Mouse (Mus musculus): Measurements from ENCODE around the gene Cntrl. TPM values are rescaled to one million over a fixed set of nuclear protein-coding genes. Genes with fewer than 3 reads are reported as not detected.

The Cntrl gene
- total and polyA plus RNA-seq, 3 experiments = 13.7 to 93.5 (median 70.5) TPM

DNA sequence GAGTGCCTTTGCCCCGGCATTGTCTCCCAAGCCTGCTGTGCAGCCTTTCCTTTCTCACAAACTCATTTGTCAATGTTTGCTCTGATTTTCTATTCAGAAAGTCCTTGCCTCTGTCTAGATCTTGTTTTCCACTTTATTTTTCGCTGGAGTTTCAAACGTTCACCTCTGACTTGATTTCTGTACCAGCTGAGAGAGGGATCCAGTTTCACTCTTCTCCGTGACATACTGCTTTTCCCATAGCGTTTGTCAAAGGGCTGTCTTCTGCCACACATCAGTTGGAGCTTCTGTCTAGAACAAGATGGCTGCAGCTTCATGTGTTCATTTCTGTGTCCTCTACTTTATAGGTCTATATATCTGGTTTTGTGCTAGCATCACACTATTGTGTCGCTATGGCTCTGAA, 30.1 kb upstream of the Cntrl start:
- no peaks in the 10 kb centered on the region for H3K4me1 ChIP-seq (ENCODE audit: insufficient read depth, low read depth, low read length)
- TF ChIP-seq GATA1 (IDR thresholded peaks at IDR 0.05; ENCODE audit: borderline replicate concordance, low read length) = no peak
- TF ChIP-seq GATA2 (IDR thresholded peaks at IDR 0.05; ENCODE audit: borderline replicate concordance, low read depth, low read length) = no peak
- no peak for TF ChIP-seq TAL1 (conservative IDR thresholded peaks at IDR 0.05; ENCODE audit: low read depth, low read length)
- no peak for TF ChIP-seq CTCF (IDR thresholded peaks at IDR 0.05; ENCODE audit: low read depth, low read length)
- TF ChIP-seq POLR2AphosphoS5 (IDR thresholded peaks at IDR 0.05; ENCODE audit: insufficient replicate concordance, low read depth, low read length) = no peak
- no peaks in the 10 kb centered on the region for H3K9me3 ChIP-seq (replicated peaks)
- H3K4me3 ChIP-seq (ENCODE audit: low read depth, low read length) = no peak overlapping the region
- no peak for DNase-seq (ENCODE audit: low spot score)
- no peaks in the 10 kb centered on the region for H3K36me3 ChIP-seq (replicated peaks)
- peaks cover 9% of the 10 kb centered on the region for H3K27me3 ChIP-seq (ENCODE audit: insufficient read depth, low read length)
- no peak for ATAC-seq (ENCODE audit: extremely low read depth, insufficient number of reproducible peaks, low FRiP score, poor library complexity, severe bottlenecking)

DNA sequence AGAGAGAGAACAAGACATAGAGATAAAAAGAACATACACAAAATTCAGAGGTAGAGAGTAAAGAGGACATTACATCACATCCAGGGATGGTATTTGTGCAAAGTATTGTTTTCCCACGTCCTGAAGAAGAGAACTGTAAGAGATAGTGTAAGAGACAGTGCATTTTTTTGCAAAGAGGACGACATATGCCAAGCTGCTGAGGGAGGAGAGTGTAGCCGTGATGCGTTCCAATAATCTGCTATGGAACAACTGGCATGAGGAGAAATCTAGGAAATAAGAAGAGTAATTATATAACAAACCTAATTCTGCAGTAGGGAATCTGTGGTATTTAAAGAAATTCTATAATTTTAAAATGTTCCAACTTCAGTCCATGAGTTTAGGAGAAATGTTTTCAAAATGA, 21.9 kb upstream of the Cntrl start:
- Histone ChIP-seq H3K4me1 (ENCODE audit: insufficient read depth, low read depth, low read length) (no peaks in the 10 kb centered on the region), H3K27me3 (ENCODE audit: insufficient read depth, low read length) (peaks cover 6% of the 10 kb centered on the region), H3K36me3 (replicated peaks) (no peaks in the 10 kb centered on the region), H3K4me3 (ENCODE audit: low read depth, low read length) (no peak overlapping the region), H3K9me3 (replicated peaks) (no peaks in the 10 kb centered on the region)
- ATAC-seq (ENCODE audit: extremely low read depth, insufficient number of reproducible peaks, low FRiP score, poor library complexity, severe bottlenecking) = no peak
- no peak for DNase-seq (ENCODE audit: low spot score)
- TF ChIP-seq POLR2AphosphoS5 (IDR thresholded peaks at IDR 0.05; ENCODE audit: insufficient replicate concordance, low read depth, low read length) (no peak), GATA2 (IDR thresholded peaks at IDR 0.05; ENCODE audit: borderline replicate concordance, low read depth, low read length) (no peak), GATA1 (IDR thresholded peaks at IDR 0.05; ENCODE audit: borderline replicate concordance, low read length) (no peak), CTCF (IDR thresholded peaks at IDR 0.05; ENCODE audit: low read depth, low read length) (no peak)

DNA sequence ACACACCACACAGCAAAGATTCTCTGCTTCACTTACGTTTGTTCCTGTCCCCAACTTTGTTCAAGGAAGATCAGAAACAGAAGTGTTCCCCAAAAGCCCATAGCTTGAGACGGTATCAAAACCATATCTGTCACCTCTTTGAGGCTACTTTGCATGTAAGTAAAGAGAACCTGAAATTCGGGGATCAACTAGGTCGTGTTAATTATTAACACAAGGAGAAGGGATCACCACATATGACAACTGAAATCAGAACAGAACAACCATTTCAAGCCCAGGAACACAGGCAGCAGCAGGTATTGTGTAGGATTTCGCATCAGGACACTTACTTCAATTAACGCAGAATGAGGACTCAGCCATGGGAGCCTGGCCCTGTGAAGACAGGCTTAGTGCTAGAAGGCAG, 8.8 kb upstream of the Cntrl start:
- 0 out of 2 replicates have a peak, but pooled peaks cover 4% of the 10 kb centered on the region for H3K27me3 ChIP-seq (ENCODE audit: insufficient read depth, low read length)
- no peak for TF ChIP-seq TAL1 (conservative IDR thresholded peaks at IDR 0.05; ENCODE audit: low read depth, low read length)
- no peak for TF ChIP-seq POLR2AphosphoS5 (IDR thresholded peaks at IDR 0.05; ENCODE audit: insufficient replicate concordance, low read depth, low read length)
- no peak for TF ChIP-seq CTCF (IDR thresholded peaks at IDR 0.05; ENCODE audit: low read depth, low read length)
- TF ChIP-seq GATA1 (IDR thresholded peaks at IDR 0.05; ENCODE audit: borderline replicate concordance, low read length) = no peak
- no peak for TF ChIP-seq GATA2 (IDR thresholded peaks at IDR 0.05; ENCODE audit: borderline replicate concordance, low read depth, low read length)
- no peak overlapping the region for H3K4me3 ChIP-seq (ENCODE audit: low read depth, low read length)
- H3K4me1 ChIP-seq (ENCODE audit: insufficient read depth, low read depth, low read length) = peaks cover 9% of the 10 kb centered on the region
- ATAC-seq (ENCODE audit: extremely low read depth, insufficient number of reproducible peaks, low FRiP score, poor library complexity, severe bottlenecking) (no peak), DNase-seq (ENCODE audit: low spot score) (no peak)
- no peaks in the 10 kb centered on the region for H3K36me3 ChIP-seq (replicated peaks)
- no peaks in the 10 kb centered on the region for H3K9me3 ChIP-seq (replicated peaks)

DNA sequence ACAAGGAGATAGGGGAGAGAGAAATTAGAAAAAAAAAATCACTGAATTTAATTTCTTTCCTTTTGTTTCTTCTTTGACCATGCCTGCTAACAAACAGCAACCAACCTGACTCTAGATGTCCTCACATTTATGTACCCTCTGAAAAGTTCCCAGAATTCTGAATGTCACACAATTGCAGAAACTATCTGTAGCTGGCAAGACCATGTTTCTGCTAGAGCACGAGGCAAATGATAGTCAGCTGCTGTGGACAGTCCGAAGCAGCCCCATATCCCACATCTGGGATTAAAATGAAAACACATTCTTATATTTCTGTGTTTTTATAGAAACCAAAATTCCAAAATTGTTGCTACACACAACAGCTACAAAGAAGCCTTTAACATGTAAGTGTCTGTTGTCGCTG, 7.8 kb upstream of the Cntrl start, which contains the start of gene AI182371:
Gene AI182371, minus strand, starts transcription at position 101 of the 400 bp plus-strand sequence.
- Histone ChIP-seq H3K9me3 (replicated peaks) (no peaks in the 10 kb centered on the region), H3K36me3 (replicated peaks) (no peaks in the 10 kb centered on the region), H3K4me1 (ENCODE audit: insufficient read depth, low read depth, low read length) (peaks cover 9% of the 10 kb centered on the region), H3K27me3 (ENCODE audit: insufficient read depth, low read length) (0 out of 2 replicates have a peak, but pooled peaks cover 4% of the 10 kb centered on the region), H3K4me3 (ENCODE audit: low read depth, low read length) (no peak within 1 kb of the TSS)
- ATAC-seq (ENCODE audit: extremely low read depth, insufficient number of reproducible peaks, low FRiP score, poor library complexity, severe bottlenecking) = no peak
- DNase-seq (ENCODE audit: low spot score) = no peak
- TF ChIP-seq TAL1 (conservative IDR thresholded peaks at IDR 0.05; ENCODE audit: low read depth, low read length) (no peak), GATA1 (IDR thresholded peaks at IDR 0.05; ENCODE audit: borderline replicate concordance, low read length) (no peak), CTCF (IDR thresholded peaks at IDR 0.05; ENCODE audit: low read depth, low read length) (no peak), GATA2 (IDR thresholded peaks at IDR 0.05; ENCODE audit: borderline replicate concordance, low read depth, low read length) (no peak), POLR2AphosphoS5 (IDR thresholded peaks at IDR 0.05; ENCODE audit: insufficient replicate concordance, low read depth, low read length) (no peak)

DNA sequence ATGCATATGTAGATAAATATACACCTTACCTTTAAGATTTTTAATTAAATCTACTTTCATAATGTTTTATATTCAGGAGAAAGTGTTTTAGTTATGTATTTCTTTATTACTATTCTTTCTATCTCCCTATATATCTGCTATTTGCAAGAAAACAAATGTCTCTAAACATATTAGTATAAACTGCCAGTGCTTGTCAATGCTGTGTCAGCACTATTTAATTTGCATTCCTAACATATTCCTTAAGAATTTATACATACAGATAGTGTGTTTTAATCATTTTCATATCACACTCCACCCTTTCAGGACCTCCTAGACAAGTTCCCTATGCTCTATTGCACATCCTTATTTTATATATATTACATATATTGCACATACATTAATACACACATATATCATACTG, 6.5 kb upstream of the Cntrl start:
- no peak overlapping the region for H3K4me3 ChIP-seq (ENCODE audit: low read depth, low read length)

DNA sequence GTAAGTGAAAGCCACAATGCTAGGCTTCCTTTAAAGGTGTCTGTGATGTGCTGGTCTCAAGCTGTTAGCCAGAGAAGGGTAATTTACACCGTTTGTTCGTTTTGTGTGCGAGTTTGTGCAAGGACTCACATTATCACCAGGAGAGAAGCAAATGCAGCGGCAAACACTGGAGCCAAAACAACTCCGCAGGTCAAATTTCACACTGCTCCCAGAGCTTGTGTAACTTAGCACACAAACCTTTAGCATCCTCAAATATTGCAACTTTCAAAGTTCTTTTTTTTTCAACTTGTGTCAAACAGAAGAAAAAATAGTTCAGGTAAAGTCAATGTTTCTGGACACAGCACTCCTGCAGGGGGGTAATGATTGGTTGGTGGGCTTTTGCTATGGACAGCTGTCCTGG, 5.7 kb upstream of the Cntrl start:
- no peak for DNase-seq (ENCODE audit: low spot score)
- H3K27me3 ChIP-seq (ENCODE audit: insufficient read depth, low read length) = 0 out of 2 replicates have a peak, but pooled peaks cover 4% of the 10 kb centered on the region
- H3K4me3 ChIP-seq (ENCODE audit: low read depth, low read length) = no peak overlapping the region
- ATAC-seq (ENCODE audit: extremely low read depth, insufficient number of reproducible peaks, low FRiP score, poor library complexity, severe bottlenecking) = no peak
- no peaks in the 10 kb centered on the region for H3K9me3 ChIP-seq (replicated peaks)
- peaks cover 17% of the 10 kb centered on the region for H3K4me1 ChIP-seq (ENCODE audit: insufficient read depth, low read depth, low read length)
- TF ChIP-seq POLR2AphosphoS5 (IDR thresholded peaks at IDR 0.05; ENCODE audit: insufficient replicate concordance, low read depth, low read length) (no peak), GATA1 (IDR thresholded peaks at IDR 0.05; ENCODE audit: borderline replicate concordance, low read length) (no peak)
- no peaks in the 10 kb centered on the region for H3K36me3 ChIP-seq (replicated peaks)

More for the DNA sequence above, 6.5 kb upstream of the Cntrl start:
- Histone ChIP-seq H3K9me3 (replicated peaks) (no peaks in the 10 kb centered on the region), H3K36me3 (replicated peaks) (no peaks in the 10 kb centered on the region), H3K4me1 (ENCODE audit: insufficient read depth, low read depth, low read length) (peaks cover 13% of the 10 kb centered on the region), H3K27me3 (ENCODE audit: insufficient read depth, low read length) (0 out of 2 replicates have a peak, but pooled peaks cover 4% of the 10 kb centered on the region)
- ATAC-seq (ENCODE audit: extremely low read depth, insufficient number of reproducible peaks, low FRiP score, poor library complexity, severe bottlenecking) = no peak
- no peak for DNase-seq (ENCODE audit: low spot score)
- TF ChIP-seq GATA1 (IDR thresholded peaks at IDR 0.05; ENCODE audit: borderline replicate concordance, low read length) = no peak
- no peak for TF ChIP-seq CTCF (IDR thresholded peaks at IDR 0.05; ENCODE audit: low read depth, low read length)
- TF ChIP-seq POLR2AphosphoS5 (IDR thresholded peaks at IDR 0.05; ENCODE audit: insufficient replicate concordance, low read depth, low read length) = no peak
- no peak for TF ChIP-seq TAL1 (conservative IDR thresholded peaks at IDR 0.05; ENCODE audit: low read depth, low read length)
- TF ChIP-seq GATA2 (IDR thresholded peaks at IDR 0.05; ENCODE audit: borderline replicate concordance, low read depth, low read length) = no peak

Measured in G1E (cell line).